Mouse (Mus musculus) brain, adult 2 months (tissue): ENCODE data around the gene Bdnf.
A peak's percentile ranks its signal among the peaks of the same experiment; 100 is the strongest.

Experiments used
- DNase-seq: peaks from one replicate; pipeline ENCODE4 v3.0.0; 2011; ENCODE audit warnings: low read depth, low spot score

Bdnf gene

GRCm38 (mm10) chr2:109674532-109674931, at the start of gene Bdnf:
TSS of gene Bdnf (plus strand) at chr2:109674700.
- no peak for DNase-seq

- DNase-seq: peak; percentile 21
Measured at GRCm38 (mm10) chr2:109626864-109627263, 47.6 kb upstream of the Bdnf start.

- peak; percentile 60 for DNase-seq
Measured at GRCm38 (mm10) chr2:109673509-109674455, 718 bp upstream of the Bdnf start.

GRCm38 (mm10) chr2:109675051-109675450, 551 bp downstream of the Bdnf start:
- DNase-seq: no peak

GRCm38 (mm10) chr2:109675973-109676617, 1.6 kb downstream of the Bdnf start:
- peak; percentile 84 for DNase-seq

GRCm38 (mm10) chr2:109676618-109676974, 2.1 kb downstream of the Bdnf start:
- no peak for DNase-seq

GRCm38 (mm10) chr2:109677221-109678089, 3.0 kb downstream of the Bdnf start:
- DNase-seq: peak; percentile 81

GRCm38 (mm10) chr2:109678090-109678409, 3.5 kb downstream of the Bdnf start:
- DNase-seq: peak; percentile 99

- no peak for DNase-seq
Measured at GRCm38 (mm10) chr2:109678454-109678853, 4.0 kb downstream of the Bdnf start.

- DNase-seq: no peak
Measured at GRCm38 (mm10) chr2:109679446-109679845, 4.9 kb downstream of the Bdnf start.

GRCm38 (mm10) chr2:109681071-109681470, 6.6 kb downstream of the Bdnf start:
- DNase-seq: no peak

- DNase-seq: no peak
Measured at GRCm38 (mm10) chr2:109688661-109689060, 14.2 kb downstream of the Bdnf start.

- DNase-seq: peak; percentile 91
Measured at GRCm38 (mm10) chr2:109692266-109693177, 18.0 kb downstream of the Bdnf start.

- peak; percentile 75 for DNase-seq
Measured at GRCm38 (mm10) chr2:109693178-109694115, 18.9 kb downstream of the Bdnf start.

- no peak for DNase-seq
Measured at GRCm38 (mm10) chr2:109694116-109694837, 19.8 kb downstream of the Bdnf start.

- DNase-seq: peak; percentile 95
Measured at GRCm38 (mm10) chr2:109694838-109695225, 20.3 kb downstream of the Bdnf start.

- DNase-seq: no peak
Measured at GRCm38 (mm10) chr2:109697151-109697550, 22.7 kb downstream of the Bdnf start.

GRCm38 (mm10) chr2:109700291-109700690, 25.8 kb downstream of the Bdnf start:
- peak; percentile 54 for DNase-seq

GRCm38 (mm10) chr2:109703588-109703987, 29.1 kb downstream of the Bdnf start:
- no peak for DNase-seq
